Mouse (Mus musculus): ENCODE measurements at regions not wholly inside any gene's neighbourhood (a gene's known extent, or its start where the extent isn't known, plus 50 kb on each side); places are given as distances from the start of the nearest gene placed in this dataset.

DNA sequence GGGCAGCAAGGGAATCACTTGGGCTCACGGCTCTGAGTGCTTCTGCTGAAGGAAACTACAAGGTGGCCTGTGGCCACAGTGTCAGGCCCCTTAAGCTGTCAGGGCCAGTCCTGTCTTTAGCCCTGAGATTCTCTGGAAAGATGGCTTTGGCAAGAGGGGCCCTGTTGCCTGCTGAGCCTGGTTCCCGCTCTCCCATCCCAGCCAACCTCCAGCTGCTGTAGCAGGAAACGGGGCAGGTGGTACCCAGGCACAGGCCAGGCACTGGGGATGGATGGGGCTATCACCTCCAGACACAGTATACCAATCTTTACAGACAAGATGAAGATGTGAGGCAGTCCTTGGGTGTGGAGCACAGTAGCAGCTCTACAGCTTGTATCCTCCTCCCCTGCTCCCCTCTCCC lies 54.6 kb upstream of the Otos start:
- no peaks in the 10 kb centered on the region for H3K9me3 ChIP-seq (replicated peaks; ENCODE audit: insufficient read depth, low read length)
- H3K4me3 ChIP-seq (ENCODE audit: control insufficient read depth in 1 of 2, insufficient read depth in 1 of 2, low read depth in 2 of 2, low read length in 2 of 2) = no peak overlapping the region
- H3K27me3 ChIP-seq (ENCODE audit: control insufficient read depth in 1 of 2, insufficient read depth in 2 of 2, low read length in 2 of 2) = no peaks in the 10 kb centered on the region
- no peak overlapping the region for H3K9ac ChIP-seq (ENCODE audit: control insufficient read depth, low read depth, low read length, poor library complexity, severe bottlenecking)
- H3K27ac ChIP-seq (ENCODE audit: control insufficient read depth, low read depth, low read length) = no peak overlapping the region
- no peaks in the 10 kb centered on the region for H3K36me3 ChIP-seq (ENCODE audit: control insufficient read depth in 1 of 2, insufficient read depth in 2 of 2, low read length in 2 of 2)
- no peaks in the 10 kb centered on the region for H3K79me2 ChIP-seq (ENCODE audit: control insufficient read depth, insufficient read depth, low read length, poor library complexity)
- no peak for DNase-seq (ENCODE audit: low read depth, low spot score)
- H3K4me1 ChIP-seq (ENCODE audit: control insufficient read depth in 1 of 2, insufficient read depth in 2 of 2, low read length in 2 of 2) = peaks cover 1 to 13% of the 10 kb centered on the region in 2 experiments; a peak in 2 of 4 replicates
- TF ChIP-seq SMC3 (IDR thresholded peaks at IDR 0.05; ENCODE audit: low read depth, low read length) (no peak), MAX (IDR thresholded peaks at IDR 0.05; ENCODE audit: low read length) (no peak), POLR2A (IDR thresholded peaks at IDR 0.05; ENCODE audit: control insufficient read depth in 1 of 2, insufficient read depth in 1 of 2, low read depth in 1 of 2, low read length in 2 of 2, poor library complexity in 1 of 2) (no peak), RAD21 (IDR thresholded peaks at IDR 0.05; ENCODE audit: low read depth, low read length) (no peak), RCOR1 (IDR thresholded peaks at IDR 0.05; ENCODE audit: low read depth, low read length) (no peak), POLR2AphosphoS5 (IDR thresholded peaks at IDR 0.05; ENCODE audit: borderline replicate concordance, low read depth, low read length) (no peak), ETS1 (IDR thresholded peaks at IDR 0.05; ENCODE audit: low read depth, low read length) (no peak), UBTF (IDR thresholded peaks at IDR 0.05; ENCODE audit: borderline replicate concordance, insufficient read depth, low read depth, low read length) (no peak), MAFK (IDR thresholded peaks at IDR 0.05; ENCODE audit: borderline replicate concordance, low read depth, low read length) (no peak), USF2 (IDR thresholded peaks at IDR 0.05; ENCODE audit: borderline replicate concordance in 1 of 2, insufficient read depth in 1 of 2, low read depth in 1 of 2, low read length in 2 of 2) (no peak), USF1 (IDR thresholded peaks at IDR 0.05; ENCODE audit: low read depth, low read length) (no peak), CHD1 (IDR thresholded peaks at IDR 0.05; ENCODE audit: low read depth, low read length) (no peak)

GRCm38 (mm10) chr1:92700107-92700506 lies 51.5 kb upstream of the Otos start:
- no peak overlapping the region for H3K27ac ChIP-seq (ENCODE audit: control insufficient read depth, low read depth, low read length)
- DNase-seq (ENCODE audit: low read depth, low spot score) = no peak
- TF ChIP-seq CHD2 (IDR thresholded peaks at IDR 0.05; ENCODE audit: low read length) (no peak), ZKSCAN1 (IDR thresholded peaks at IDR 0.05; ENCODE audit: low read depth, low read length) (no peak), MEF2A (IDR thresholded peaks at IDR 0.05; ENCODE audit: extremely low read depth, insufficient replicate concordance, low read depth, low read length, poor library complexity, severe bottlenecking) (no peak), SIN3A (IDR thresholded peaks at IDR 0.05; ENCODE audit: low read length) (no peak), MYC (IDR thresholded peaks at IDR 0.05; ENCODE audit: low read depth, low read length) (no peak), HCFC1 (IDR thresholded peaks at IDR 0.05; ENCODE audit: low read depth, low read length) (no peak), KAT2A (conservative IDR thresholded peaks at IDR 0.05; ENCODE audit: low read depth, low read length) (no peak)

More at GRCm38 (mm10) chr1:92700107-92700506, 51.5 kb upstream of the Otos start:
- Histone ChIP-seq H3K9ac (ENCODE audit: control insufficient read depth, low read depth, low read length, poor library complexity, severe bottlenecking) (no peak overlapping the region), H3K9me3 (replicated peaks; ENCODE audit: insufficient read depth, low read length) (no peaks in the 10 kb centered on the region), H3K79me2 (ENCODE audit: control insufficient read depth, insufficient read depth, low read length, poor library complexity) (no peaks in the 10 kb centered on the region), H3K4me1 (ENCODE audit: control insufficient read depth in 1 of 2, insufficient read depth in 2 of 2, low read length in 2 of 2) (peaks cover 1 to 13% of the 10 kb centered on the region in 2 experiments; a peak in 2 of 4 replicates), H3K4me3 (ENCODE audit: control insufficient read depth in 1 of 2, insufficient read depth in 1 of 2, low read depth in 2 of 2, low read length in 2 of 2) (no peak overlapping the region), H3K27me3 (ENCODE audit: control insufficient read depth in 1 of 2, insufficient read depth in 2 of 2, low read length in 2 of 2) (no peaks in the 10 kb centered on the region), H3K36me3 (ENCODE audit: control insufficient read depth in 1 of 2, insufficient read depth in 2 of 2, low read length in 2 of 2) (no peaks in the 10 kb centered on the region)
